Mouse (Mus musculus) myocyte (in vitro differentiated cells): ENCODE measurements around the gene Dnajc21. TPM values are rescaled to one million over a fixed set of nuclear protein-coding genes. Genes with fewer than 3 reads are reported as not detected.
A peak's percentile ranks its signal among the peaks of the same experiment; 100 is the strongest.

Source experiments
- H3K27me3 ChIP-seq: one replicate; pipeline ENCODE4 v1.6.1; 2011; ENCODE audit not compliant: control insufficient read depth, insufficient read depth, insufficient read length
- H3K36me3 ChIP-seq: one replicate; pipeline ENCODE4 v1.6.1; 2011; ENCODE audit not compliant: control insufficient read depth, insufficient read depth
- H3K4me2 ChIP-seq: one replicate; pipeline ENCODE4 v1.6.1; 2011; ENCODE audit warnings: low read depth, control low read depth
- H3K4me3 ChIP-seq: one replicate; pipeline ENCODE4 v1.5.1; 2011; ENCODE audit warnings: mild to moderate bottlenecking, control low read depth, moderate library complexity
- H3K79me2 ChIP-seq: one replicate; pipeline ENCODE4 v1.6.1; 2011; ENCODE audit not compliant: control insufficient read depth, insufficient read depth
- H3ac ChIP-seq: one replicate; pipeline ENCODE4 v1.6.1; 2011; ENCODE audit not compliant: control insufficient read depth, insufficient read length
- CEBPB ChIP-seq: IDR thresholded peaks from 2 replicates; pipeline ENCODE4 v1.6.1; 2011; ENCODE audit warnings: mild to moderate bottlenecking, moderate library complexity; ENCODE audit not compliant: poor library complexity, insufficient read depth, severe bottlenecking
- E2F4 ChIP-seq: IDR thresholded peaks from one replicate; pipeline ENCODE4 v1.6.1; 2011; ENCODE audit warnings: mild to moderate bottlenecking, control low read depth, moderate library complexity; ENCODE audit not compliant: insufficient read depth
- MAX ChIP-seq: IDR thresholded peaks from one replicate; pipeline ENCODE4 v1.6.1; 2011; ENCODE audit warnings: low read depth, mild to moderate bottlenecking, control low read depth
- MYOD1 ChIP-seq, 3 experiments: IDR thresholded peaks; one replicate each; pipeline ENCODE4 v1.6.1; 2011; ENCODE audit warnings: control low read depth in 2 of 3, low read depth in 2 of 3, mild to moderate bottlenecking in 2 of 3, moderate library complexity in 1 of 3; ENCODE audit not compliant: insufficient read length in 2 of 3, control insufficient read depth in 1 of 3
- MYOG ChIP-seq, 3 experiments: IDR thresholded peaks; one replicate each; pipeline ENCODE4 v1.6.1; 2011; ENCODE audit warnings: control low read depth in 2 of 3, low read depth in 2 of 3, mild to moderate bottlenecking in 2 of 3; ENCODE audit not compliant: insufficient read length in 2 of 3, control insufficient read depth in 1 of 3, insufficient read depth in 1 of 3
- POLR2A ChIP-seq: IDR thresholded peaks from one replicate; pipeline ENCODE4 v1.6.1; 2011; ENCODE audit warnings: low read depth, mild to moderate bottlenecking, control low read depth, moderate library complexity; ENCODE audit not compliant: insufficient read length
- POLR2AphosphoS2 ChIP-seq: IDR thresholded peaks from one replicate; pipeline ENCODE4 v1.6.1; 2011; ENCODE audit warnings: low read depth, control low read depth; ENCODE audit not compliant: insufficient read length
- REST ChIP-seq: IDR thresholded peaks from one replicate; pipeline ENCODE4 v1.6.1; 2011; ENCODE audit warnings: mild to moderate bottlenecking, control low read depth, moderate library complexity; ENCODE audit not compliant: insufficient read depth, insufficient read length
- SRF ChIP-seq: IDR thresholded peaks from one replicate; pipeline ENCODE4 v1.6.1; 2011; ENCODE audit warnings: low read depth; ENCODE audit not compliant: control insufficient read depth, insufficient read length
- TCF12 ChIP-seq: IDR thresholded peaks from one replicate; pipeline ENCODE4 v1.6.1; 2011; ENCODE audit warnings: mild to moderate bottlenecking, control low read depth; ENCODE audit not compliant: poor library complexity, insufficient read depth, severe bottlenecking
- TCF3 ChIP-seq: IDR thresholded peaks from one replicate; pipeline ENCODE4 v1.6.1; 2011; ENCODE audit warnings: low read depth, control low read depth; ENCODE audit not compliant: insufficient read length
- USF1 ChIP-seq: IDR thresholded peaks from one replicate; pipeline ENCODE4 v1.6.1; 2011; ENCODE audit warnings: low read depth, mild to moderate bottlenecking, control low read depth, moderate library complexity
- polyA plus RNA-seq: library from polyadenylated mRNA; unstranded; fragments of >200 nt; fragmentation: generic; extraction: Trizol; gene quantifications from one replicate; pipeline ENCODE4 v1.2.1, GENCODE M21; 2012; ENCODE audit warnings: missing spikeins

Dnajc21 gene
- polyA plus RNA-seq, 1 experiment, result 16.6 TPM

GRCm38 (mm10) chr15:10487246-10487645 is 16.9 kb upstream of the Dnajc21 start:
- Histone ChIP-seq H3ac (no peak overlapping the region), H3K4me3 (peak overlapping the region; percentile 93), H3K36me3 (peaks cover 16% of the 10 kb centered on the region), H3K4me2 (peak overlapping the region; percentile 83), H3K27me3 (no peaks in the 10 kb centered on the region), H3K79me2 (peaks cover 45% of the 10 kb centered on the region)
- TF ChIP-seq MAX (peak; percentile 41), USF1 (no peak)

GRCm38 (mm10) chr15:10486365-10486839 is 16.1 kb upstream of the Dnajc21 start:
- Histone ChIP-seq H3K79me2 (peaks cover 52% of the 10 kb centered on the region), H3ac (peak overlapping the region; percentile 64), H3K36me3 (peaks cover 18% of the 10 kb centered on the region), H3K4me3 (peak overlapping the region; percentile 93), H3K4me2 (peak overlapping the region; percentile 83), H3K27me3 (no peaks in the 10 kb centered on the region)
- TF ChIP-seq CEBPB (no peak), TCF12 (no peak), MAX (peak; percentile 60), REST (no peak)

GRCm38 (mm10) chr15:10485484-10486364 is 15.4 kb upstream of the Dnajc21 start, which contains the start of the genes Brix1 and Rad1:
TSS of gene Brix1 (minus strand) at chr15:10485947.
TSS of gene Rad1 (plus strand) at chr15:10486018.
- TF ChIP-seq REST (peak; percentile 34), POLR2A (peak; percentile 89), CEBPB (0 out of 2 replicates have a peak, but pooled peaks have one; percentile 19), POLR2AphosphoS2 (peak; percentile 88), TCF12 (no peak), MAX (peak; percentile 93), MYOD1 (IDR thresholded peaks at IDR 0.05; ENCODE audit: control insufficient read depth in 1 of 3, insufficient read length in 2 of 3, low read depth in 2 of 3) (no peak), E2F4 (peak; percentile 88), TCF3 (no peak), MYOG (IDR thresholded peaks at IDR 0.05; ENCODE audit: control insufficient read depth in 1 of 3, insufficient read depth in 1 of 3, insufficient read length in 2 of 3, low read depth in 2 of 3) (peak in 2 of 3 experiments; percentile 10 to 58), SRF (peak; percentile 83), USF1 (no peak)
- no peaks in the 10 kb centered on the region for H3K27me3 ChIP-seq
- H3K79me2 ChIP-seq, result peaks cover 57% of the 10 kb centered on the region

GRCm38 (mm10) chr15:10470941-10471340 is 625 bp upstream of the Dnajc21 start:
- no peak for TF ChIP-seq SRF
- TF ChIP-seq CEBPB, result no peak
- no peak for TF ChIP-seq USF1
- TF ChIP-seq TCF3, result no peak
- no peak for TF ChIP-seq REST
- no peak for TF ChIP-seq MAX
- TF ChIP-seq POLR2A, result no peak
- TF ChIP-seq MYOD1 (IDR thresholded peaks at IDR 0.05; ENCODE audit: control insufficient read depth in 1 of 3, insufficient read length in 2 of 3, low read depth in 2 of 3), result no peak
- TF ChIP-seq POLR2AphosphoS2, result no peak
- TF ChIP-seq TCF12, result no peak
- H3ac ChIP-seq, result no peak overlapping the region
- H3K36me3 ChIP-seq, result peaks cover 14% of the 10 kb centered on the region
- H3K4me3 ChIP-seq, result peak overlapping the region; percentile 36
- H3K79me2 ChIP-seq, result peaks cover 32% of the 10 kb centered on the region
- H3K4me2 ChIP-seq, result peak overlapping the region; percentile 81
- no peaks in the 10 kb centered on the region for H3K27me3 ChIP-seq

More at GRCm38 (mm10) chr15:10485484-10486364, 15.4 kb upstream of the Dnajc21 start, which contains the start of the genes Brix1 and Rad1:
- Histone ChIP-seq H3K4me3 (peak within 1 kb of the TSS; percentile 93), H3K4me2 (peak within 1 kb of the TSS; percentile 93), H3ac (peak within 1 kb of the TSS; percentile 64), H3K36me3 (peaks cover 25% of the 10 kb centered on the region)

- H3K4me2 ChIP-seq, result peak overlapping the region; percentile 99
Observed at GRCm38 (mm10) chr15:10469641-10470150, 620 bp downstream of the Dnajc21 start.

More at GRCm38 (mm10) chr15:10469641-10470150, 620 bp downstream of the Dnajc21 start:
- H3ac ChIP-seq, result peak overlapping the region; percentile 42
- peaks cover 1% of the 10 kb centered on the region for H3K36me3 ChIP-seq
- H3K4me3 ChIP-seq, result peak overlapping the region; percentile 36
- no peaks in the 10 kb centered on the region for H3K27me3 ChIP-seq
- H3K79me2 ChIP-seq, result peaks cover 41% of the 10 kb centered on the region
- no peak for TF ChIP-seq E2F4
- no peak for TF ChIP-seq TCF12
- no peak for TF ChIP-seq SRF
- no peak for TF ChIP-seq MYOG (IDR thresholded peaks at IDR 0.05; ENCODE audit: control insufficient read depth in 1 of 3, insufficient read depth in 1 of 3, insufficient read length in 2 of 3, low read depth in 2 of 3)
- TF ChIP-seq MYOD1 (IDR thresholded peaks at IDR 0.05; ENCODE audit: control insufficient read depth in 1 of 3, insufficient read length in 2 of 3, low read depth in 2 of 3), result no peak
- no peak for TF ChIP-seq POLR2AphosphoS2
- no peak for TF ChIP-seq POLR2A
- TF ChIP-seq MAX, result no peak
- no peak for TF ChIP-seq TCF3
